Mouse (Mus musculus) stomach, embryonic 15.5 days (tissue): Measurements from ENCODE around the gene Ankmy1. TPM values are rescaled to one million over a fixed set of nuclear protein-coding genes. Genes with fewer than 3 reads are reported as not detected.
A peak's percentile ranks its signal among the peaks of the same experiment; 100 is the strongest.

Source experiments
- ATAC-seq: fragments of 200-750 bp; cut with Nextera tagmentation; 2 replicates; pipeline ENCODE4 v1.8.0; 2017; ENCODE audit warnings: low read depth, moderate number of reproducible peaks, moderate TSS enrichment; ENCODE audit not compliant: insufficient read depth, low FRiP score
- H3K27ac ChIP-seq: fragments of 300-500 bp; sonication (generic); 2 replicates; pipeline ENCODE4 v1.5.1; 2015; ENCODE audit warnings: mild to moderate bottlenecking, inconsistent platforms
- H3K27me3 ChIP-seq: fragments of 300-500 bp; sonication (generic); replicated peaks from 2 replicates; pipeline ENCODE4 v1.6.1; 2015; ENCODE audit warnings: inconsistent platforms
- H3K36me3 ChIP-seq: fragments of 300-500 bp; sonication (generic); 2 replicates; pipeline ENCODE4 v1.6.1; 2015; ENCODE audit warnings: inconsistent platforms
- H3K4me1 ChIP-seq: fragments of 300-500 bp; sonication (generic); 2 replicates; pipeline ENCODE4 v1.6.1; 2015; ENCODE audit warnings: inconsistent platforms
- H3K4me2 ChIP-seq: fragments of 300-500 bp; sonication (generic); 2 replicates; pipeline ENCODE4 v1.6.1; 2015; ENCODE audit warnings: mild to moderate bottlenecking, inconsistent platforms
- H3K4me3 ChIP-seq: fragments of 300-500 bp; sonication (generic); replicated peaks from 2 replicates; pipeline ENCODE4 v1.5.1; 2015; ENCODE audit warnings: inconsistent platforms
- H3K9ac ChIP-seq: fragments of 300-500 bp; sonication (generic); 2 replicates; pipeline ENCODE4 v1.6.1; 2015; ENCODE audit warnings: inconsistent platforms
- H3K9me3 ChIP-seq: fragments of 300-500 bp; sonication (generic); 2 replicates; pipeline ENCODE4 v1.6.1; 2016; ENCODE audit warnings: inconsistent platforms
- whole genome bisulfite sequencing: fragments of 180-500 bp; shearing (Covaris S2); methylation state at CpG from one replicate; pipeline ENCODE4 v1.1.7; 2015; 5-methylcytosine and 5-hydroxymethylcytosine counted together
- microRNA counts: library from miRNA; unstranded; fragments of <30 nt; microRNA quantifications from one replicate; lab custom pipeline; 2016
- microRNA-seq: library from miRNA; unstranded; fragments of <30 nt; microRNA quantifications from one replicate; pipeline ENCODE4, GENCODE M21; 2016
- polyA plus RNA-seq: library from polyadenylated mRNA; unstranded; fragments of >200 nt; fragmentation: Nextera tagmentation; extraction: Ambion mirVana; gene quantifications from 2 replicates; pipeline ENCODE4 v1.2.1, GENCODE M21; 2015

The Ankmy1 gene
- polyA plus RNA-seq, 1 experiment from 2014 or later: 0.19 TPM

DNA sequence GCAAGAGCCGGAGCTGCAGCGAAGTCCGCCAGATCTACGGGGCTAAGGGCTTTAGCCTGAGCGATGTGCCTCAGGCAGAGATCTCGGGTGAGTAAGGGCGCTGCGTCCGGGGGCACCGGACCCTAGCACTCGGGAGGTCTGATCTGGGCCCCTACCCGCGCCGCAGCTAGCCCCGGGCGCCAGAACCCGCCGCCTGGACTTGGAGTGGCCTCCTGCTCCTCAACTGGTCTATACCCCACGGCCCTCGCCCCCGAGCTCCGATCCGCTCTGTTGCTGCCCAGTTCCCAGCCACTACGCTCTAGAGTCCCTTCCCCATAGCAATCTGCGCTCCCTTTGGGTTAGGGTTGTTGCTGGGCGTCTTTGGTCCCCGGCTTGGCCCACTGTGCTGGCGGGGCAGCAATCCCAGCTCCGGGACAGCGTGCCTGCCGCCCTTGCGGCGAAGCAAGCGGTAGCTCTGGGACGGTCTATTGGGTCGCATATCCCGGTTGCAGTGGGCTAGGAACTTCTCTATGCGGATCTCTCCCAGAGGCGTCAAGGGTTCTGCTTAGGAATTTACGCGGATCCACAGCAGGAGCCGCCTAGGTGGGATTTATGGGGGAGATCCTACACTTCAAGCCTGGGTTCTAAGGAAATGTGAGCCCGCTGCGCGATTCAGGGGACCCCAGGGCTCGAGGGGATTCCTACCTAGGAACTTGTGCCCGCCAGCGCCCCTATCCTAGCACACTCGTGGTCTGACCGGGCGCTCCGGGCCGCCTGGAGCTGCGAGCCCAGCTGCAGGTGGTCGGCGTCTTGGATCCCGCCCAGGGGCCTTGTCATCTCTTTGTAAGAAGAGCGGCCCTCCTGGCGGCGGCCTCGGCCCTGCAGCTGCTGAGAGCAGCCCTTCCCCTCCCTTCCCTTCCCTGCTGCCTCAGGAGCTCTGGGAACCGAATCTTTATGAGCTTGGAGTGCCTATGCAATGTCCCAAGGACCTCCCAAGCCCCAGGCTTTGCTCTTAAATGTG, 70.4 kb downstream of the Ankmy1 start:
- Histone ChIP-seq H3K36me3 (no peaks in the 10 kb centered on the region), H3K9ac (peak overlapping the region; percentile 63), H3K4me3 (peak overlapping the region; percentile 75), H3K27ac (peak overlapping the region; percentile 91), H3K9me3 (no peaks in the 10 kb centered on the region), H3K27me3 (peaks cover 10% of the 10 kb centered on the region; the same call in 1 of the 2 replicates), H3K4me2 (peak overlapping the region; percentile 95), H3K4me1 (peaks cover 23% of the 10 kb centered on the region)
- under 1% methylated on average over 62 of the region's 62 CpGs for WGBS
- ATAC-seq: peak; percentile 30; the same call in 1 of the 2 replicates

DNA sequence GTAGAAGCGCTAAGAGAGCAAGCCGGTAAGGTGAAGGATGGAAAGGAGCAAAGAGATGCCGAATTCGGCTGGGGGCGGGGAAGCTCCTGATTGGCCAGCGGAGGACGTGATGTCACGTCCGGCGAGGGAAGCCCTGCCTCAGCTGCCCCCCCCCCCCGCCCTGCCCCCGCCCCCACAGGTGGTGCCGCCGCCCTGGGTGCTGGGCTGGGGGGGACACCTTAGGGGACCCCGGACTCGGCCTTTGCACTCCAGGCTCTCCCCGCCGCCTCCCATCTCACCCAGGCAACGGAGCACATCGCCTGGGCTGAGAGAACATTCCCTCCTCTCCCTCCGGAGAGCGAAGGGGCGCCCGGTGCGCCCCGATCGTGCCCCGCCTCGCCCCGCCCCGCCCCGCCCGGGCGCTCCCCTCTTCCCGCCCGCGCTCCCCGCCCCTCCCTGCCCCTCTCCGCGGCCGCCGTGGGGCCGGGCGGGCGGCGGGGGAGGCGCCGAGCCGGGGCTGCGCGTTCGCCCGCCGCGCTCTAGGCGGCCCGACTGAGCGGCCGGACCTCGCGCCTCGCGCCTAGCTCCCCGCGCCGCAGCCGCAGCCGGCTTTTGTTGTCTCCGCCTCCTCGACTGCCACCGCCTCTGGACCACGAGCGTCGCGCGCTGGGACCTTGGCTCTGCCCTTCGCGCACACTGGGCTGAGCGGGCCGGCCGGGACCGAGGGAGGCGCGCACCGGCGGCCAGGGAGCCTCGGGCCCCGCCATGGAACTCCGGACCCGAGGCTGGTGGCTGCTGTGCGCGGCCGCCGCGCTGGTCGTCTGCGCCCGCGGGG, 71.3 kb downstream of the Ankmy1 start, which contains the start of gene Gpc1:
TSS of gene Gpc1 (plus strand) at position 458 of the 814 bp plus-strand sequence.
- WGBS: under 1% methylated on average over 54 of the region's 99 CpGs
- H3K4me2 ChIP-seq: peak within 1 kb of the TSS; percentile 95
- peak within 1 kb of the TSS; percentile 75 for H3K4me3 ChIP-seq
- H3K4me1 ChIP-seq: peaks cover 23% of the 10 kb centered on the region
- no peaks in the 10 kb centered on the region for H3K36me3 ChIP-seq
- H3K9me3 ChIP-seq: no peaks in the 10 kb centered on the region
- H3K27me3 ChIP-seq: peaks cover 10% of the 10 kb centered on the region; the same call in 1 of the 2 replicates
- ATAC-seq: peak; percentile 76
- H3K9ac ChIP-seq: peak within 1 kb of the TSS; percentile 63
- H3K27ac ChIP-seq: peak within 1 kb of the TSS; percentile 91

DNA sequence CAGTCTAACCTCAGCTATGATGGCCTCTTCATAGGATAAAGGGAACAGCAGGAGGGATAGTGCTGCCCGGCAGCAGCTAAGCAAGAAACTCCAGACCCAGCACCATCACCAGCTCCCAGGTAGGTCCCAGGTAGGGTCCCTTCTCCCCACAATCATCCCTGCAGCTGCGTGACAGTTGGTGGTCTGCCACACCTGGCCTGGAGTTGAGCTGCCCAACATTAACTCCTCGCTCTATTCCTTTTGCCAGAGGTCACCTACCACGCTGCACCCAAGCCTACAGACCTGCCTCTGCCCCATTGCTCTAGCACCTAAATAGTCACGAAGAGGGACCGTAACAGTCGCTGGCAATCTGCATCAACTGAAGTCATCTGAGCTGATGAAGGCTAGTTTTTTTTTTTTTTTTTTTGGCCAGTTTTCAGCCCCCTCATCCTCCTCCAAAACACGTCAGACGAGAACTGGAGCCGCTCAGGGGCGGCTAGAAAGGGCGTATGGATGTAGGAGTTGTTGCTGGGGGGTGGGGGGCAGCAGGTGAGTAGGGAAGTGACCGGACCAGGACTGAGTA, 72.0 kb downstream of the Ankmy1 start:
- Histone ChIP-seq H3K4me3 (peak overlapping the region; percentile 75), H3K27ac (no peak overlapping the region), H3K9ac (no peak overlapping the region), H3K36me3 (no peaks in the 10 kb centered on the region), H3K9me3 (no peaks in the 10 kb centered on the region), H3K4me1 (peaks cover 23% of the 10 kb centered on the region), H3K27me3 (peaks cover 10% of the 10 kb centered on the region; the same call in 1 of the 2 replicates), H3K4me2 (peak overlapping the region; percentile 95)
- ATAC-seq: no peak
- WGBS: 9% methylated on average over 13 of the region's 13 CpGs

DNA sequence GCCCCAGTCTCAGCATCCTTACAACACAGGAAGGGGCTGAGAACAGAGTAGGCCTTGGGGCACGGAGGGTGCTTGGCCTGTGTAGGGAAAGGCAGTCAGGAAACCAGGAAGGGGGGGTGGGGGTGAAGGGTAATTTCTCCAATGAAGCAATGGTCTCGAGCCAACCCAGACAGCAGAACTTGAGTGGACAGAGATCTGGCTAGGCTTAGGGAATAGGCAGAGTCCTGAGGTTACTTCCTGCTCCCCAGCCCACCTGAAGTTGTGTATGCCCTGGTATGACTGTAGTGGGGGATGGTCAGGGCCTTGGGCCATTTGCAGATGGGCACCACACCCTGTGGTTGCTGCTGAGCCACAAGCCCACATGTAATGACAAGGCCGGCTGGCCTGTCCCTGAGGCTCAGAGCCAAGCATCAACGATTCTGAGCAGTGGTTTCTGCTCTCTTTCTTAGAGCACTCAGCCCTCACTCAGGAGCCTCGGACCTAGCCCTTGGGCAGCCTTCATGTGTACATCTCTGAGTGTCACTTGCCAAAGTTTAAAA, 86.9 kb downstream of the Ankmy1 start:
- Histone ChIP-seq H3K4me1 (peaks cover 6% of the 10 kb centered on the region; the same call in 1 of the 2 replicates), H3K36me3 (no peaks in the 10 kb centered on the region), H3K9ac (no peak overlapping the region), H3K27me3 (no peaks in the 10 kb centered on the region), H3K4me2 (no peak overlapping the region), H3K9me3 (no peaks in the 10 kb centered on the region), H3K4me3 (no peak overlapping the region), H3K27ac (no peak overlapping the region)
- ATAC-seq: no peak
- 69% methylated on average over 5 of the region's 5 CpGs for WGBS

DNA sequence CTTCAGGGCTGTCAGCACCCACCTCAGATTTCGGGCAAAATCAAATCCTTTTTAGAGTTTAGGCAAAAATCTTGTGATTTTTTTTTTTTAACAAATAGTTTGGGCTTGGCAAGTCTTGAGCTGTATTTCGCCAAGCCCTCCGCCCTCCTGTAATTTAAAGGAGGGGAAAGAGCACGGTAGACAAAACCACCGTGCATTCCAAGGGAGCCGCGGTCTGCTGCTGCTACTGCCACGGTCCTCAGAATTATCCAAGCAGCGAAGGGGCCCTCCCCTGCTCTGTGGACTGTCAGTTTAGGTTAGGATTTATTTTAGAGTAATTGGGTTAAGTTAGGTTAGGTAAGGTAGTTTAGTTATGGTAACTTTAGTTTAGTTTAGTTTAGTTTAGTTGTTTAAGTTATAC, 87.6 kb downstream of the Ankmy1 start:
- Histone ChIP-seq H3K4me3 (no peak overlapping the region), H3K9me3 (no peaks in the 10 kb centered on the region), H3K36me3 (no peaks in the 10 kb centered on the region), H3K27ac (peak overlapping the region; percentile 57; the same call in 1 of the 2 replicates), H3K27me3 (no peaks in the 10 kb centered on the region), H3K9ac (no peak overlapping the region), H3K4me1 (peaks cover 6% of the 10 kb centered on the region; the same call in 1 of the 2 replicates), H3K4me2 (no peak overlapping the region)
- WGBS: 53% methylated on average over 9 of the region's 9 CpGs
- ATAC-seq: no peak

DNA sequence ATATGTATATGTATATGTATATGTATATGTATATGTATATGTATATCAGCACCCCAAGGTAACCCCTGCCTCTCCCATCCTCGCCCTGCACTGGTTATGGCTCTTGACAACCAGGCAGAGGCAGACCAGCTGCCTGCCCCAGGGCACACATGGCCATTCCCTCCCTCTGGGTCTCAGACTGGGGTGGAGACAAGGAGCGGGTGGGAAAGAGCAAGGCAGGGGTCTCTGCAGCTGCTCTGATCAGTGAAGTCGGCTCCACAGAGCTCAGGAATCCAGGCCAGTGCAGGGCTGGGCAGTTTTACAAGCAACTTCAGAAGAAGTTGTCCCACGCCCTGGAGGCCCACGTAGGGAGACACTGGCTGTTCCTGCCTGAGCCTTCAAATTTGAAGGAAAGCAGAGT, 88.4 kb downstream of the Ankmy1 start:
- no peak; the same call in 1 of the 2 replicates for ATAC-seq
- peak overlapping the region; percentile 57; the same call in 1 of the 2 replicates for H3K27ac ChIP-seq
- WGBS: 40% methylated on average over 5 of the region's 5 CpGs

More for the DNA sequence above, 88.4 kb downstream of the Ankmy1 start:
- Histone ChIP-seq H3K4me1 (peaks cover 6% of the 10 kb centered on the region; the same call in 1 of the 2 replicates), H3K36me3 (no peaks in the 10 kb centered on the region), H3K9ac (no peak overlapping the region), H3K4me2 (no peak overlapping the region), H3K4me3 (no peak overlapping the region), H3K27me3 (no peaks in the 10 kb centered on the region), H3K9me3 (no peaks in the 10 kb centered on the region)

MicroRNAs encoded within 50 kb of the gene (microRNA counts, 519-probe panel; counts per million panel counts)
- 2,782 counts per million, percentile 69 among the panel's probes with 10 or more counts for microRNA mmu-miR-149 (lab: Ali Mortazavi, UCI)

Small RNA genes within 50 kb of the gene (microRNA-seq; reads per million reads assigned to microRNA genes)
- gene Mir149: 4,655 reads per million, percentile 88 among the genes with 10 or more reads in this experiment

Other genes with a start within 250 kb of the Ankmy1 start
- 48.7 TPM in 2 replicates for gene Gpc1, start 71.3 kb downstream of the Ankmy1 start, polyA plus RNA-seq
- 12.8 and 15.9 TPM in 2 replicates for gene Dusp28, start 4.1 kb upstream of the Ankmy1 start, polyA plus RNA-seq
- 44.0 and 45.5 TPM in 2 replicates for gene Rnpepl1, start 7.9 kb upstream of the Ankmy1 start, polyA plus RNA-seq
- gene Capn10, start 31.5 kb upstream of the Ankmy1 start, polyA plus RNA-seq: 35.5 and 35.9 TPM in 2 replicates
- 6.2 and 7.7 TPM in 2 replicates for gene Gpr35, start 48.0 kb upstream of the Ankmy1 start, polyA plus RNA-seq
- gene Aqp12, start 103.4 kb upstream of the Ankmy1 start, polyA plus RNA-seq: 8.5 and 9.6 TPM in 2 replicates
- gene Kif1a, start 199.0 kb upstream of the Ankmy1 start, polyA plus RNA-seq: 15.2 and 18.3 TPM in 2 replicates
- gene Agxt, start 232.3 kb upstream of the Ankmy1 start, polyA plus RNA-seq: 0.44 and 0.54 TPM in 2 replicates